Mouse (Mus musculus): Measurements from ENCODE around the gene Cul9. TPM values are rescaled to one million over a fixed set of nuclear protein-coding genes. Genes with fewer than 3 reads are reported as not detected.

The Cul9 gene
- polyA plus RNA-seq, 1 experiment from 2014 or later: 2.8 TPM

- H3K36me3 ChIP-seq (ENCODE audit: control insufficient read depth, insufficient read depth, low read length): no peaks in the 10 kb centered on the region
- H3K4me1 ChIP-seq (ENCODE audit: control insufficient read depth, insufficient read depth, low read length): peaks cover 22% of the 10 kb centered on the region
- ATAC-seq: no peak
- H3K27ac ChIP-seq (ENCODE audit: low read length): no peak overlapping the region
- H3K9me3 ChIP-seq (ENCODE audit: control insufficient read depth, low read length): no peaks in the 10 kb centered on the region; the same call in 1 of the 2 replicates
- H3K9ac ChIP-seq (ENCODE audit: low read depth, low read length): peak overlapping the region; percentile 30; the same call in 1 of the 2 replicates
- H3K4me3 ChIP-seq (ENCODE audit: low read length): peak overlapping the region; percentile 40
- 3% methylated on average over 26 of the region's 26 CpGs for WGBS
- H3K27me3 ChIP-seq (replicated peaks; ENCODE audit: control insufficient read depth, insufficient read depth, low read length): peaks cover 45% of the 10 kb centered on the region
- peak overlapping the region; percentile 65 for H3K4me2 ChIP-seq (ENCODE audit: low read depth, low read length)
Measured at GRCm38 (mm10) chr17:46453970-46454411, 92.2 kb downstream of the Cul9 start.

- Histone ChIP-seq H3K4me2 (ENCODE audit: low read depth, low read length) (peak overlapping the region; percentile 65; the same call in 1 of the 2 replicates), H3K27ac (ENCODE audit: low read length) (no peak overlapping the region), H3K4me3 (ENCODE audit: low read length) (no peak overlapping the region), H3K36me3 (ENCODE audit: control insufficient read depth, insufficient read depth, low read length) (no peaks in the 10 kb centered on the region), H3K9ac (ENCODE audit: low read depth, low read length) (no peak overlapping the region), H3K27me3 (replicated peaks; ENCODE audit: control insufficient read depth, insufficient read depth, low read length) (peaks cover 40% of the 10 kb centered on the region), H3K4me1 (ENCODE audit: control insufficient read depth, insufficient read depth, low read length) (peaks cover 22% of the 10 kb centered on the region), H3K9me3 (ENCODE audit: control insufficient read depth, low read length) (no peaks in the 10 kb centered on the region; the same call in 1 of the 2 replicates)
- no peak for ATAC-seq
- WGBS: 11% methylated on average over 13 of the region's 13 CpGs
Measured at GRCm38 (mm10) chr17:46453302-46453948, 92.8 kb downstream of the Cul9 start.

- Histone ChIP-seq H3K36me3 (ENCODE audit: control insufficient read depth, insufficient read depth, low read length) (no peaks in the 10 kb centered on the region), H3K4me1 (ENCODE audit: control insufficient read depth, insufficient read depth, low read length) (peaks cover 22% of the 10 kb centered on the region), H3K4me3 (ENCODE audit: low read length) (no peak overlapping the region), H3K27ac (ENCODE audit: low read length) (no peak overlapping the region), H3K9ac (ENCODE audit: low read depth, low read length) (no peak overlapping the region), H3K4me2 (ENCODE audit: low read depth, low read length) (no peak overlapping the region), H3K9me3 (ENCODE audit: control insufficient read depth, low read length) (no peaks in the 10 kb centered on the region; the same call in 1 of the 2 replicates), H3K27me3 (replicated peaks; ENCODE audit: control insufficient read depth, insufficient read depth, low read length) (peaks cover 36% of the 10 kb centered on the region)
- WGBS: 36% methylated on average over 5 of the region's 5 CpGs
- no peak for ATAC-seq
Measured at GRCm38 (mm10) chr17:46452683-46453082, 93.5 kb downstream of the Cul9 start.

Small RNA genes within 50 kb of the gene (microRNA-seq; reads per million reads assigned to microRNA genes)
- 1.4 reads per million for gene Mir6976

Other genes with a start within 250 kb of the Cul9 start
- gene Dlk2, start 249.0 kb downstream of the Cul9 start, polyA plus RNA-seq (2015; fragmentation: Nextera tagmentation; extraction: Ambion mirVana): 0.54 and 0.69 TPM in 2 replicates
- 7.9 and 9.0 TPM in 2 replicates for gene Abcc10, start 218.0 kb downstream of the Cul9 start, polyA plus RNA-seq (2015; fragmentation: Nextera tagmentation; extraction: Ambion mirVana)
- 2.3 and 2.8 TPM in 2 replicates for gene Zfp318, start 162.7 kb downstream of the Cul9 start, polyA plus RNA-seq (2015; fragmentation: Nextera tagmentation; extraction: Ambion mirVana)
- gene Crip3, start 117.5 kb downstream of the Cul9 start, polyA plus RNA-seq (2015; fragmentation: Nextera tagmentation; extraction: Ambion mirVana): 0.16 and 0.35 TPM in 2 replicates
- gene Slc22a7, start 107.9 kb downstream of the Cul9 start, polyA plus RNA-seq (2015; fragmentation: Nextera tagmentation; extraction: Ambion mirVana): not detected in 2 replicates
- gene Ttbk1, start 58.7 kb downstream of the Cul9 start, polyA plus RNA-seq (2015; fragmentation: Nextera tagmentation; extraction: Ambion mirVana): 0.15 and 0.16 TPM in 2 replicates
- gene Dnph1, start 49.7 kb downstream of the Cul9 start, polyA plus RNA-seq (2015; fragmentation: Nextera tagmentation; extraction: Ambion mirVana): 40.4 and 45.1 TPM in 2 replicates
- gene Srf, start 9.8 kb upstream of the Cul9 start, polyA plus RNA-seq (2015; fragmentation: Nextera tagmentation; extraction: Ambion mirVana): 4.9 and 5.9 TPM in 2 replicates
- gene Ptk7, start 83.1 kb upstream of the Cul9 start, polyA plus RNA-seq (2015; fragmentation: Nextera tagmentation; extraction: Ambion mirVana): 53.2 and 54.4 TPM in 2 replicates
- gene Klc4, start 99.6 kb upstream of the Cul9 start, polyA plus RNA-seq (2015; fragmentation: Nextera tagmentation; extraction: Ambion mirVana): 93.7 and 104 TPM in 2 replicates
- 164 and 170 TPM in 2 replicates for gene Mrpl2, start 99.8 kb upstream of the Cul9 start, polyA plus RNA-seq (2015; fragmentation: Nextera tagmentation; extraction: Ambion mirVana)
- 42.4 and 43.1 TPM in 2 replicates for gene Cul7, start 103.9 kb upstream of the Cul9 start, polyA plus RNA-seq (2015; fragmentation: Nextera tagmentation; extraction: Ambion mirVana)
- gene Rrp36, start 128.0 kb upstream of the Cul9 start, polyA plus RNA-seq (2015; fragmentation: Nextera tagmentation; extraction: Ambion mirVana): 64.8 and 67.4 TPM in 2 replicates
- 164 and 169 TPM in 2 replicates for gene Mea1, start 132.4 kb upstream of the Cul9 start, polyA plus RNA-seq (2015; fragmentation: Nextera tagmentation; extraction: Ambion mirVana)
- 107 and 111 TPM in 2 replicates for gene Klhdc3, start 134.5 kb upstream of the Cul9 start, polyA plus RNA-seq (2015; fragmentation: Nextera tagmentation; extraction: Ambion mirVana)
- 69.7 and 73.4 TPM in 2 replicates for gene Ppp2r5d, start 158.7 kb upstream of the Cul9 start, polyA plus RNA-seq (2015; fragmentation: Nextera tagmentation; extraction: Ambion mirVana)
- gene Pex6, start 165.1 kb upstream of the Cul9 start, polyA plus RNA-seq (2015; fragmentation: Nextera tagmentation; extraction: Ambion mirVana): 17.1 and 20.8 TPM in 2 replicates
- 8.2 and 10.0 TPM in 2 replicates for gene Gnmt, start 182.8 kb upstream of the Cul9 start, polyA plus RNA-seq (2015; fragmentation: Nextera tagmentation; extraction: Ambion mirVana)
- gene Cnpy3, start 205.8 kb upstream of the Cul9 start, polyA plus RNA-seq (2015; fragmentation: Nextera tagmentation; extraction: Ambion mirVana): 73.9 and 75.6 TPM in 2 replicates
- 0.34 and 0.37 TPM in 2 replicates for gene Ptcra, start 217.3 kb upstream of the Cul9 start, polyA plus RNA-seq (2015; fragmentation: Nextera tagmentation; extraction: Ambion mirVana)
- 102 and 104 TPM in 2 replicates for gene 2310039H08Rik, start 226.2 kb upstream of the Cul9 start, polyA plus RNA-seq (2015; fragmentation: Nextera tagmentation; extraction: Ambion mirVana)
- gene Rpl7l1, start 236.3 kb upstream of the Cul9 start, polyA plus RNA-seq (2015; fragmentation: Nextera tagmentation; extraction: Ambion mirVana): 142 and 153 TPM in 2 replicates